Mouse (Mus musculus) stomach, embryonic 16.5 days (tissue): ENCODE measurements at regions not wholly inside any gene's neighbourhood (a gene's known extent, or its start where the extent isn't known, plus 50 kb on each side); places are given as distances from the start of the nearest gene placed in this dataset.

Experiments
- ATAC-seq: fragments of 200-750 bp; cut with Nextera tagmentation; 2 replicates; pipeline ENCODE4 v1.8.0; 2017; ENCODE audit warnings: moderate number of reproducible peaks, moderate TSS enrichment; ENCODE audit not compliant: insufficient read depth, low FRiP score
- H3K27ac ChIP-seq: fragments of 300-500 bp; sonication (generic); 2 replicates; pipeline ENCODE4 v1.5.1; 2014; ENCODE audit warnings: low read length
- H3K27me3 ChIP-seq: fragments of 300-500 bp; sonication (generic); 2 replicates; pipeline ENCODE4 v1.6.1; 2014; ENCODE audit warnings: low read length, control low read depth, mixed read lengths; ENCODE audit not compliant: control insufficient read depth, insufficient read depth
- H3K36me3 ChIP-seq: fragments of 300-500 bp; sonication (generic); 2 replicates; pipeline ENCODE4 v1.6.1; 2014; ENCODE audit warnings: low read length; ENCODE audit not compliant: control insufficient read depth, insufficient read depth
- H3K4me1 ChIP-seq: fragments of 300-500 bp; sonication (generic); 2 replicates; pipeline ENCODE4 v1.6.1; 2014; ENCODE audit warnings: low read length, control low read depth, mixed read lengths; ENCODE audit not compliant: control insufficient read depth, insufficient read depth
- H3K4me2 ChIP-seq: fragments of 300-500 bp; sonication (generic); 2 replicates; pipeline ENCODE4 v1.6.1; 2014; ENCODE audit warnings: low read depth, low read length, mixed read lengths
- H3K4me3 ChIP-seq: fragments of 300-500 bp; sonication (generic); replicated peaks from 2 replicates; pipeline ENCODE4 v1.5.1; 2014; ENCODE audit warnings: mild to moderate bottlenecking, low read length
- H3K9ac ChIP-seq: fragments of 300-500 bp; sonication (generic); 2 replicates; pipeline ENCODE4 v1.6.1; 2014; ENCODE audit warnings: low read length
- H3K9me3 ChIP-seq: fragments of 300-500 bp; sonication (generic); replicated peaks from 2 replicates; pipeline ENCODE4 v1.6.1; 2016; ENCODE audit warnings: low read length, control low read depth; ENCODE audit not compliant: control insufficient read depth
- WGBS: fragments of 180-500 bp; shearing (Covaris S2); extraction: QIAGEN DNeasy Blood & Tissue Kit; methylation state at CpG from one replicate; pipeline ENCODE4 v1.1.7; 2014; 5-methylcytosine and 5-hydroxymethylcytosine counted together

DNA sequence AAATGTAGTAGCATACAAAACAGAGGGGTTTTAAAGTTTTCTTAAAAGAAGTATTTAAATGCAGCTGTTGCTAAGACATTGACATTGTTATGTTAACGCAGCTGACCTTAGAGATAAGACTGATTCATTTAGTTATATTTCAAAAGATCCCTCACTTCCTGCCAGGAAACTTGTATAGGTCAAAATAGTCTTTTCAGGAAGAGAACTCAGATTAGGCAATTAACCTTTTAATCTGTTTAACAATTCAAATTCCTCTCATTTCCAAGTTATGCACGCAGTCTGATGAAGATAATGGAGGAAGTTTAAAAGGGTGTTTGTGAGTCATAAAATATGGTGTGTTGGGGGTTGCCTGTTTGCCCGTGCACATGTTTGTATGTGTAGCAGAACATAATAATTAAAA, 448.5 kb downstream of the Tmtc2 start:
- H3K9me3 ChIP-seq = no peaks in the 10 kb centered on the region
- H3K36me3 ChIP-seq = no peaks in the 10 kb centered on the region
- H3K27me3 ChIP-seq = no peaks in the 10 kb centered on the region
- H3K4me3 ChIP-seq = no peak overlapping the region
- H3K4me1 ChIP-seq = no peaks in the 10 kb centered on the region
- H3K27ac ChIP-seq = no peak overlapping the region
- 33% methylated on average over 3 of the region's 3 CpGs for WGBS
- ATAC-seq = no peak
- H3K4me2 ChIP-seq = no peak overlapping the region
- H3K9ac ChIP-seq = no peak overlapping the region

DNA sequence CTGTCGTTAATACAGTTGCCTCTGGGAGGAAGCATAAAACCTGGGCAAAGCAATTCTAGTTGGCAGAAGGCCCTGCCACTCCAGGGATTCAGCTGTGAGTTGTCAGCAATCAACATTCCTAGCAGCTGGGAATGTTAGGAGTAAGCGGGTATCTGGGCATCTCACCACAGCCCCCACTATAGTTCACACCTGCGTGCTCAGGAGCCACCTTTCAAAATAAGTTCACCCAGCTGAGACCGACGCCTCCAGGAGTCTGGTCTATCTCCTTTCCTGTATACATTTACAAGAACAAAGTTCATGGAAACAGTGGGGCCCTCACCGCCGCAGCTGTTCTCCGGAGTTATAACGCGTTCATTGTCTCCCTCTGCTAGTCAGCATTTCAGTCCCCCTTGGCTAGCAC, 454.0 kb downstream of the Tmtc2 start:
- H3K9ac ChIP-seq = no peak overlapping the region
- H3K4me1 ChIP-seq = no peaks in the 10 kb centered on the region
- no peak for ATAC-seq
- H3K36me3 ChIP-seq = no peaks in the 10 kb centered on the region
- H3K9me3 ChIP-seq = no peaks in the 10 kb centered on the region
- WGBS = 33% methylated on average over 10 of the region's 10 CpGs
- H3K27ac ChIP-seq = no peak overlapping the region
- H3K4me3 ChIP-seq = no peak overlapping the region
- no peaks in the 10 kb centered on the region for H3K27me3 ChIP-seq
- no peak overlapping the region for H3K4me2 ChIP-seq

DNA sequence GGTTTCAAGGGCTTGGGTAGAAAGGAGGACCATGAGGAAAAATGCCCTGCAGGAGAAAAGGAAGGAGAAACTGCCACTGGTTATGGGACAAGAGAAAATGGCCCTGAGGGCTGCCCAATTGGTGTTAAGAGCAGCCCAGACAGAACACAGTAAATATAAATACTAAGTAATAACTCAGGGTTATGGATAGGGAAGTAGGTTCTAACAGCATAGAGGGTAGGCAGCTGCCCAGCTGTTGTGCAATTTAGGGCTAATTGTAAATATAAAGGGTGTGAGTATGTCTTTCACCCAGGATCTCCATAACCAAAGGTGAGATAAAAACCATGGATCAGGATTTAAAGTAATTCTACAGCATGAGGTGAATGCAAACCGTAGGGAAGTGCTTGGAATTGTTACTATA, 458.1 kb downstream of the Tmtc2 start:
- Histone ChIP-seq H3K4me1 (no peaks in the 10 kb centered on the region), H3K27ac (no peak overlapping the region), H3K27me3 (no peaks in the 10 kb centered on the region), H3K9me3 (no peaks in the 10 kb centered on the region), H3K4me2 (no peak overlapping the region), H3K4me3 (no peak overlapping the region), H3K9ac (no peak overlapping the region), H3K36me3 (no peaks in the 10 kb centered on the region)
- 89% methylated on average over 1 of the region's 1 CpGs for WGBS
- ATAC-seq = no peak

GRCm38 (mm10) chr10:105114927-105115326, 459.3 kb downstream of the Tmtc2 start:
- H3K9ac ChIP-seq = no peak overlapping the region
- no peaks in the 10 kb centered on the region for H3K36me3 ChIP-seq
- ATAC-seq = no peak
- H3K4me2 ChIP-seq = no peak overlapping the region
- no peaks in the 10 kb centered on the region for H3K4me1 ChIP-seq
- no peak overlapping the region for H3K4me3 ChIP-seq
- no peaks in the 10 kb centered on the region for H3K27me3 ChIP-seq
- no peaks in the 10 kb centered on the region for H3K9me3 ChIP-seq
- no peak overlapping the region for H3K27ac ChIP-seq
- 73% methylated on average over 5 of the region's 5 CpGs for WGBS

DNA sequence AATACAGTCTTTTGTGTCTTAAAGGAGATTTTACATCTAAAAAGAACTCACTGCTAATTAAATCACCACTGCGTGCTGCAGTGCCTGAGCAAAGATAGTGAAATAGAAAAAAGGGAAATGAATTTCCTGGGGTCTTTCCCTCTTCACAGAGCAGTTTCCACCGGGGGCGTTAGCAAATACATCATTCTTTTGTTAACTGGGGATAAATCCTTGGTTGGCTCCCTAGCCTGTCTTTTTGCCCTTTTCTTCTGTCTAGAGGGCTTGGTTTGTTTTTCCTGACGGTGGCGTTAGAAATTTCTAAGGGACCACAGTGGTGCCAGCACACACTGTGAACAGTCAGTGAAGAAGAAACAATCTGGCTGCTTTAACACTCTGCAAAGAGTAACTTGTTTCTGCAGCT, 464.0 kb downstream of the Tmtc2 start:
- H3K9ac ChIP-seq = no peak overlapping the region
- no peak for ATAC-seq
- no peaks in the 10 kb centered on the region for H3K36me3 ChIP-seq
- no peaks in the 10 kb centered on the region for H3K4me1 ChIP-seq
- no peaks in the 10 kb centered on the region for H3K27me3 ChIP-seq
- WGBS = 24% methylated on average over 5 of the region's 5 CpGs
- no peak overlapping the region for H3K4me3 ChIP-seq
- no peak overlapping the region for H3K4me2 ChIP-seq
- no peak overlapping the region for H3K27ac ChIP-seq
- H3K9me3 ChIP-seq = no peaks in the 10 kb centered on the region

- Histone ChIP-seq H3K9ac (no peak overlapping the region), H3K4me3 (no peak overlapping the region), H3K4me2 (no peak overlapping the region), H3K9me3 (no peaks in the 10 kb centered on the region), H3K27me3 (no peaks in the 10 kb centered on the region), H3K36me3 (no peaks in the 10 kb centered on the region), H3K27ac (no peak overlapping the region), H3K4me1 (no peaks in the 10 kb centered on the region)
- no peak for ATAC-seq
- WGBS = 69% methylated on average over 2 of the region's 2 CpGs
Observed at GRCm38 (mm10) chr10:105097045-105097331, 477.3 kb downstream of the Tmtc2 start.

GRCm38 (mm10) chr10:105096323-105097044, 477.8 kb downstream of the Tmtc2 start:
- no peak overlapping the region for H3K4me2 ChIP-seq
- H3K9ac ChIP-seq = no peak overlapping the region
- no peak for ATAC-seq
- no peak overlapping the region for H3K4me3 ChIP-seq
- 88% methylated on average over 16 of the region's 16 CpGs for WGBS
- no peaks in the 10 kb centered on the region for H3K4me1 ChIP-seq
- no peak overlapping the region for H3K27ac ChIP-seq
- no peaks in the 10 kb centered on the region for H3K36me3 ChIP-seq
- no peaks in the 10 kb centered on the region for H3K9me3 ChIP-seq
- no peaks in the 10 kb centered on the region for H3K27me3 ChIP-seq

GRCm38 (mm10) chr10:105095800-105096199, 478.5 kb downstream of the Tmtc2 start:
- 75% methylated on average over 4 of the region's 4 CpGs for WGBS
- no peaks in the 10 kb centered on the region for H3K4me1 ChIP-seq
- ATAC-seq = no peak

GRCm38 (mm10) chr10:105076892-105077291, 497.4 kb downstream of the Tmtc2 start:
- no peaks in the 10 kb centered on the region for H3K36me3 ChIP-seq
- H3K4me3 ChIP-seq = no peak overlapping the region
- no peak overlapping the region for H3K9ac ChIP-seq
- H3K4me1 ChIP-seq = no peaks in the 10 kb centered on the region
- no peaks in the 10 kb centered on the region for H3K27me3 ChIP-seq
- H3K9me3 ChIP-seq = no peaks in the 10 kb centered on the region
- 75% methylated on average over 2 of the region's 2 CpGs for WGBS
- H3K27ac ChIP-seq = no peak overlapping the region
- no peak overlapping the region for H3K4me2 ChIP-seq
- ATAC-seq = no peak

More at GRCm38 (mm10) chr10:105095800-105096199, 478.5 kb downstream of the Tmtc2 start:
- Histone ChIP-seq H3K9me3 (no peaks in the 10 kb centered on the region), H3K36me3 (no peaks in the 10 kb centered on the region), H3K4me3 (no peak overlapping the region), H3K4me2 (no peak overlapping the region), H3K9ac (no peak overlapping the region), H3K27me3 (no peaks in the 10 kb centered on the region), H3K27ac (no peak overlapping the region)
